Mouse (Mus musculus): Measurements from ENCODE around the gene Sirt4. TPM values are rescaled to one million over a fixed set of nuclear protein-coding genes. Genes with fewer than 3 reads are reported as not detected.

The Sirt4 gene
- polyA plus RNA-seq (2015; fragmentation: Nextera tagmentation; extraction: Ambion mirVana) = 20.8 and 33.9 TPM in 2 replicates

DNA sequence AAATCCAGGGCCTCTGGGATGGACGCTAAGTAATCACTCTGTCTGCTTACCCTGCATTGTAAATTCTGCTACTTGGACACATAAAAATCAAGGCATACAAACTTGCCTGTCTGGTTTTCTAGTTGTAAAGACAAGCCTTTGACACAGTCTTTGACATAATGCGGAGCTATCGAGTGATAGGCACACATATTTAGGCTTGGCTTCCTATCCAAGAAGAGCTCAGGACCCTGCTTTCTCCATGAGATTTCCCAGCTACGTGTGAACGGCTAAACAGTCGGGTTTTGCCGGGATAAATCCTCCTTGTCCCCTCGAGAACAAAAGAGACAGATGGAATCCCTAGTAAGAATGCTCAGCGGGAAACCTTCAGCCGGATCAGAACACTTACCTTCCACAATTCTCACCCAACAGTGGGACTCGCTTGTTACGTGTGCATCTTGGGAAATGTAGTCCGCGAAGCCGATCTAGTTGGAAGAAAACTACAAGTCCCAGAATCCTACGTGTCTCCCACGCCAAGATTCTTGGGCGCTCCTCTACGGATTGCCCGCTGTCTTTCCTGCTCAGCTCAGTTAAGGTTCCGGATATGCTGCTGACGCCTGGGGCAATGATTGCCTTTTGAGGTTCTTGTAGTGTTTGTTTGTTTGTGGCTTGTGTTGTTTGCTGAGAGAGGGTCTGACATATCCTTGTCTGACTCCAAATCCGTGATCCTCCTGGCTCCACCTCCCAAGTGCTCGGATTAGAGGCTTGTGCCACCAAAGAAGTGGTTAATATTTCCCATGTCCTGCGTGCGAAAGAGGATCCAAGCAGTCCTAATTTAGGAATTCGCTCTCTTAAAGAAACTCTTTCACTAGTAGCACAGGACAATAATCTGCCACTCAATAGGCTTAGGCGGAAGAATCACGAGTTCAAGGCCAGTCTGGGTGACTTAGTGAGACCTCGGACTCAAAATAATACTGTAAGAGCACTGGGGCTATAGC lies at the start of gene Sirt4:
TSS of gene Sirt4 (minus strand) at position 779 of the 974 bp plus-strand sequence.

DNA sequence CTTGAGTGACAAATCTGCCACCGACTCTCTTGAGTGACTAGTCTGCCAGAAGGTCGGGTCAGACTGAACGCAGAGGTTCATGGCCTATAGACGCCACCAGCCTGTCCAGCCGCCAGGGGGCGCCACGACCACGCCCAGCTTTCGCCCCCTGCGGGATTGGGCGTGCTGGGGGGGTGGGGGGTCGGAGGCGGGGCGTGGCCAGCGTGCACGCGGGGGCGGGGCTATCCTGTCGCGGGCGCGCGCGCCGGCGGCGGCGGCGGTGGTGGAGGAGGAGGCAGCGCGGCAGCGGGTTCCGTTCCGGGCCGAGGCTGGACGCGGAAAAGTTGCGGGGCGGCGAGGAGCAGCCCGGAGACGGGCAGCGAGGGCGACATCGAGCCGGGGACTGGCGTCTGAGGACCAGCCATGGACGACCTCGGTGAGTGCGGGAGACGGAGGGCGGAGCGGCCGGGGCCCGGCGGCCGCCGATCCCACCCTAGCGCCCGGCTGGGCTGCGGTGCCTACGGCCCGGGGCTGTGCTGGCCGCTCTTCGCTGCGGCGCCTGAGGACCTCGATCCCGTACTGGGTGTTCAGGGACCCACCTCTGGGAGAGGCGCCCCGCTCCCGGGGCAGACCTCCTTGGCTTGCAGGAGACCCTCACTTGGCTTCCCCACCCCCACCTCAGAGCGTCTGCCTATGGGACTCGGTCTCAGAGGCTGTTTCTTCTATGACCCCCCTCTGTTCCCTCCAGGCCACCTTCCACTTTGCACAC lies 22.1 kb upstream of the Sirt4 start, which contains the start of gene Pxn:
TSS of gene Pxn (plus strand) at position 223 of the 748 bp plus-strand sequence.

DNA sequence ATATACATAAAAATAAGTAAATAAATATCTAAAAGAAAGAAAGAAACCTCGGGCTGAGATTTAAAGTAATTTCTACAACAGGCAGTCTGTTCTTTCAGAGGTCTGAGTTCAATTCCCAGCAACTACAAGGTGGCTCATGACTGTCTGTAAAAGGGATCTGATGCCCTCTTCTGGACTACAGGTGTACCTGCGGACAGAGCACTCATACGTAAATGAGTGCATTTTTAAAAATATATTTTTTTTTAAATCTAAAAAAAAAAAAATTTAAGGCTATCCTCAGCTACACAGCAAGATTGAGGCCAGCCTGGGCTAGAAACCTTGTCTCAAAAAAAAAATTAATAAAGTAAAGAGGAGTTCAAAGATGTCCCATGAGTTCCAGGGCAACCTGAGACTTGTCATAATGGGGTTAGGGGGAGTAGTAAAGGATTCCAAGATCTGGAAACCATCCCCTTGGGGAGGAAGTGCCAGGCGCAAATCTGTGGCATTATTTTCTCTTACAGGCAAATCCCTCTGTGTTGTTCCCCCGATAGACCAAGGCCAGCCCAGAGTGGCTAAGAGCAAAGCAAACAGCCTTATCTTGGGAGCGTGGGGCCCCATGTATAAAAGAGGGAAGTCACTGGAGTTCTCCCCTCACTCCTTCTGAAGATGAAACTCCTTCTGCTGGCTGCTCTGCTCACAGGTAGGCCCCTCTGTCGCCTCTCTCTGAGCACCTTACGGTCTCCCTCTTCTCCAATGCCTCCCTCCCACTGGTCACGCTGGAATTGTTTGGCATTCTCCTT lies 18.7 kb downstream of the Sirt4 start, which contains the start of gene Pla2g1b:
TSS of gene Pla2g1b (plus strand) at position 621 of the 779 bp plus-strand sequence.

DNA sequence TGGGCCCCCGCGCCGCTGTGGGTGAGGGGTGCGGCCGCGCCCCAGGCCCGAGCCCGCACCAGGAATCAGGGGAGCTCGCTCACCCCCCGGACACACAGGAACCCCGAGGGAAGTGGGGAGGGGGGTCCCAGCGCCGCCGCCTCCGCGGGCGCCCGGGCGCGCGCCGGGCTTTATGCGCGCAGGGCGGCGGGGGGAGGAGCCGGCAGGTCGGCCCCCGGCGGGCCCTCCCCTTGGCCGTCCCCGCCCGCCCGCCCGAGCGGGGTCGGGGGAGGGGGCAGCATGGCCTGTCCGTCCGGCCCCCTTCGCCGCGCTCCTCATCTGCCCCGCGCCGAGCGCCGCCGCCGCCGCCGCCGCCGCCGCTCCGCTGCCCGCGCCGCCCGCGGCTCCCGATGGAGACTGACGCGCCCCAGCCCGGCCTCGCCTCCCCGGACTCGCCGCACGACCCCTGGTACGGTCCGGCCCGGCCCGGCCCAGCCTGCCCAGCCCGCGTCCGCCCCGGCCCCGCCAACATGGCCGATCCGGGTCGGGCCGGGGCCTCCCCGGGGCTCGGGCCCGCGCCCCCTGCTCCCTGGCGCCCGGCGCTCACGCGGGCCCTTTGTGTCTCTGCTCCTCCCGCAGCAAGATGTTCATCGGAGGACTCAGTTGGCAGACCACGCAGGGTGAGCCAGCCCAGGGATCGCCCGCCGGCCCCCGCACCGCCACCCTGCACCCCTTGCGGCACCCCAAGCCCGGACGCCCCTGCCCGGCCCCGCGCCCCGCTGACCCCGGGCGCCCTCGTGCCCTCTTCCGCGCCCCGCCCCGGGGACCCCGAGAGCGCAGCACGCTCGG lies 55.0 kb downstream of the Sirt4 start, which contains the start of gene Msi1:
TSS of gene Msi1 (plus strand) at position 241 of the 828 bp plus-strand sequence.

Other genes with a start within 250 kb of the Sirt4 start
- 122 and 162 TPM in 2 replicates for gene Pop5, start 248.9 kb downstream of the Sirt4 start, polyA plus RNA-seq (2015; fragmentation: Nextera tagmentation; extraction: Ambion mirVana)
- gene Rnf10, start 211.8 kb downstream of the Sirt4 start, polyA plus RNA-seq (2015; fragmentation: Nextera tagmentation; extraction: Ambion mirVana) = 98.7 and 129 TPM in 2 replicates
- gene Coq5, start 205.1 kb downstream of the Sirt4 start, polyA plus RNA-seq (2015; fragmentation: Nextera tagmentation; extraction: Ambion mirVana) = 28.4 and 38.6 TPM in 2 replicates
- gene Dynll1, start 183.7 kb downstream of the Sirt4 start, polyA plus RNA-seq (2015; fragmentation: Nextera tagmentation; extraction: Ambion mirVana) = 875 and 948 TPM in 2 replicates
- 101 and 175 TPM in 2 replicates for gene Srsf9, start 157.5 kb downstream of the Sirt4 start, polyA plus RNA-seq (2015; fragmentation: Nextera tagmentation; extraction: Ambion mirVana)
- 24.1 and 24.3 TPM in 2 replicates for gene Gatc, start 143.5 kb downstream of the Sirt4 start, polyA plus RNA-seq (2015; fragmentation: Nextera tagmentation; extraction: Ambion mirVana)
- 79.9 and 81.5 TPM in 2 replicates for gene Triap1, start 143.5 kb downstream of the Sirt4 start, polyA plus RNA-seq (2015; fragmentation: Nextera tagmentation; extraction: Ambion mirVana)
- 1,163 and 1,602 TPM in 2 replicates for gene Cox6a1, start 135.7 kb downstream of the Sirt4 start, polyA plus RNA-seq (2015; fragmentation: Nextera tagmentation; extraction: Ambion mirVana)
- 7.9 and 8.3 TPM in 2 replicates for gene Msi1, start 55.1 kb downstream of the Sirt4 start, polyA plus RNA-seq (2015; fragmentation: Nextera tagmentation; extraction: Ambion mirVana)
- 1.2 and 1.7 TPM in 2 replicates for gene Pla2g1b, start 18.5 kb downstream of the Sirt4 start, polyA plus RNA-seq (2015; fragmentation: Nextera tagmentation; extraction: Ambion mirVana)
- gene Pxn, start 22.0 kb upstream of the Sirt4 start, polyA plus RNA-seq (2015; fragmentation: Nextera tagmentation; extraction: Ambion mirVana) = 21.9 and 26.2 TPM in 2 replicates
- 991 and 1,032 TPM in 2 replicates for gene Rplp0, start 74.7 kb upstream of the Sirt4 start, polyA plus RNA-seq (2015; fragmentation: Nextera tagmentation; extraction: Ambion mirVana)
- gene Gcn1l1, start 80.5 kb upstream of the Sirt4 start, polyA plus RNA-seq (2015; fragmentation: Nextera tagmentation; extraction: Ambion mirVana) = 12.0 and 17.6 TPM in 2 replicates
- gene Rab35, start 147.2 kb upstream of the Sirt4 start, polyA plus RNA-seq (2015; fragmentation: Nextera tagmentation; extraction: Ambion mirVana) = 16.0 and 19.4 TPM in 2 replicates
- gene Bicdl1, start 246.9 kb upstream of the Sirt4 start, polyA plus RNA-seq (2015; fragmentation: Nextera tagmentation; extraction: Ambion mirVana) = 12.3 and 14.0 TPM in 2 replicates

Data from adrenal gland, postnatal 0 days (tissue).